Mouse (Mus musculus): ENCODE measurements around the gene Mrpl18.
A peak's percentile ranks its signal among the peaks of the same experiment; 100 is the strongest.
"Not testable (repeated sequence)": the region's sequence is repeated elsewhere in the genome, so short reads cannot be mapped to it uniquely, and the experiment has no call there.

Gene Mrpl18

DNA sequence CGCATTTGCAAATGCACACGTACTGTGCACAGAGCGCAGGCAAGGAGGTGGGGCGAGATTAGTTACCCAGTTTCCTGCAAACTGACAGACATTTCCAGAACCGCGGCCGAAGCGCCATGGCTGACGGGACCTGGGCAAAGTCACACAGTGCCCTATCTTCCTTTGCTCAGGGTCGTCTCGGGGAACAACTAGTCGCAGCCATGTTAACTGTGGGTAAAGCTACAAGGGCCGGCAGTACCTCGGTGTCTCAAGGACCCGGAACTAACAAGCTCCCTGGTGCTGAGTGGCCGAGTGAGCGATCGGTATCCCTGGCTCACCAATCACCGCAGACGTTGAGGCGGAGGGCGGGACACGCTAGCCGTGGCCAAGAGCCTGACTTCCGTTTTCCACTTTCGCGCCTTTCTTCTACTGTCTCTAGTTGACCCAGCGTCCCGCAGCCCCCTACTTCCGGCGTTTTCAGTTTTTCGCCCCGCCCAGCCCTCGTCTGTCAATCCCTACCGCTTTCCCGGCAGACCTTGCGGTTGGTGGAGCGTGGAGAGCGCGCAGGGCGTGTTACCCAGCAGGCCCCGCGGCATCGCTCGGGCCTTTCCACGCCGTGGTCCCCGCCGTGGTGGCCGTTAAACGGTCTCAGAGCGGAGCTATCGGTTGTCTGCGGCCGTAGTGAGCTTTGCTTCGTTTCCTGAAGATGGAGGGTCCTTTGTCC, at the start of gene Mrpl18:
Gene Mrpl18, minus strand, starts transcription at position 465 of the 703 bp plus-strand sequence.
- DNase-seq, result peak; percentile 99 to 100

DNA sequence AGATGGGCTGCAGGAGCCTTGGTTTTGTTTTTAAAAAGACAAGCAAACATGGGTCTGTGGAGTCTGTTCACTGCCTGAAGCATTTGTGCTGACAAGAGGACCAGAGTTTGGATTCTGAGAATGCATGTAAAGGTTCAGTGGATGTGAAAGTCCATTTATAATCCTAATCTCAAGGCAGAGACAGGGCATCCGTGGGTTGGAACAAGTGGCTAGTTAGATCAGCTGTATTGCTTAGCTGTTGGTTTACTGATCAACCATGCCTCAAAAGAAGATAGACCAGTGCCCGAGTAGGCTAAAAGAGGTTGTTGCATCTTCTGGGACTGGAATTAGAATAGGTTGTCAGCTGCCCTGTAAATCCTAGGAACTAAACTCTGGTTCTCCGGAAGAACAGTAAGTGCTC, 47.3 kb upstream of the Mrpl18 start:
- DNase-seq, result peak; percentile 31 to 63

DNA sequence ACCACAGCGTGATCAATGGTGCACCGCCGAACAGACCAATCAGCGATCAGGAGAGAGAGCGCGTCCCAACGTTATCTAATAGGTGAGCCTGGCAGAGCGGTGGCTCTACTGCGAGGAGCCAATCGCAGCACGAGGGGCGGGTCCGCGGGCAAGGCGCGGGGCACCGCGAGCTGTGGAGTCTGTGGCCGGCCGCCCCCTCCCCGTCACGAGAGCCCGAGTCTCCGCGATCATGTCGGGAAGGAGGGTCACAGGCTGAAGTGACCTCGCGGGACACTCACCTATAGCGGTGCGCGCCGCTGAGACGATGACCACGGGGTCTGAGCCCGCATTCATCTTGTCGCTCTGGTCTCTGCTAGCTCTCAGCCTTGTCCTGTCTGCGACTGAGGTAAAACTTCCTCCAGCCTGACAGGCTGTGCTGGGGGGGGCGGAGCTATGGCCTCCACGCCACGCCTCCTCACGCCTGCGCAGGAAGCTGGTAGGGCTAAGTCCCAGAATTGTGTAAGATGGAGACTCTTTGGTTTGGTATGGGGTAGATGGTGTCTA, 44.3 kb upstream of the Mrpl18 start, which contains the start of gene Acat2:
Gene Acat2, minus strand, starts transcription at position 417 of the 543 bp plus-strand sequence.
- peak; percentile 95 to 96 for DNase-seq

DNA sequence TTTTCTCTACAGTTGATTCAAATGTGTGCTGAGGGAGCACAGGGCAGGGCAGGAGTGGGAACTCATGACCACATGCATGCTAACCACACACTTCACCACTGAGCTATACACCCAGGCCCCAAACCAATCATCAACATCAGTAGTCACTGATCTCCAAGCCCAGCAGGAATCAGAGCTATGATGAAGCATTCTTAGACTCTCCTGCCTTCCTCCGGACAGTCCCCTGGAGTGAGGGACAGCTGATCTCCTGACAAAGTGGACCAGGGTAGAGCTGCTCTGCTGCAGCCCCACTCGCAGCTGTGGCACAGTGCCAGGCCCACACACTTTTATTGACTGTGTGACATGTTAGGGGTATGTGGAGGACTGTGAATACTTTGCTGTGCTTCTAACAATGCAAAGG, 43.2 kb upstream of the Mrpl18 start:
- not testable (repeated sequence) for DNase-seq

DNA sequence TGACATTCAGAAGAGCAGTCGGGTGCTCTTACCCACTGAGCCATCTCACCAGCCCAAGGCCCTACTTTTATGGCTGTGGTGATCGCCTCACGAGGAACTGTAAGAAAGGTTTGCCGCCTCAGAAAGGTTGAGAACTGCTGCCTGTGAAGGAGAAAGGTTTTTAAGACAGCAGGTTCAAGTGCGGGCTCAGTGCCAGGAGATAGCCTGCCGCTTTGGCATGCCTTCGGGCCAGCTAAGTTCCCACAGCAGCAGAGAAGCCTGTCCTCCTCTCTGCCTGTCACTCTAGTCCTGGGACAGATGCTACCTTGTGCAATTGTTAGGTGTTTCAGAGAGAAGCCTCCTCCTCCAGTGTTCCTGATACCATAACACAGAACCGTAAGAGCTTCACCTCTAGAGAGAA, 40.5 kb upstream of the Mrpl18 start:
- peak; percentile 42 to 71 for DNase-seq

DNA sequence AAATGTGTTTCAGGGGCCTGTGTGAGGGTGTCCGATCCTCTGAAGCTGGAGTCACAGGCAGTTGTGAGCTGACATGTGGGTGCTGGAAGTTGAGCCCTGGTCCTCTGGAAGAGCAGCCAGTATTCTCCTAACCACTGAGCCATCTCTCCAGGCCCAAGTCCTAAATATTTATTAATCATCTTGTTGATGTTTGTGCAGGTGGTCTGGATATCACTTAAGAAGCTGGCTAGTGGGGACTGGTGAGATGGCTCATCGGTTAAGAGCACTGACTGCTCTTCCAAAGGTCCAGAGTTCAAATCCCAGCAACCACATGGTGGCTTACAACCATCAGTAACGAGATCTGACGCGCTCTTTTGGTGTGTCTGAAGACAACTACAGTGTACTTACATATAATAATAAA, 33.5 kb upstream of the Mrpl18 start:
- no peak for DNase-seq

DNA sequence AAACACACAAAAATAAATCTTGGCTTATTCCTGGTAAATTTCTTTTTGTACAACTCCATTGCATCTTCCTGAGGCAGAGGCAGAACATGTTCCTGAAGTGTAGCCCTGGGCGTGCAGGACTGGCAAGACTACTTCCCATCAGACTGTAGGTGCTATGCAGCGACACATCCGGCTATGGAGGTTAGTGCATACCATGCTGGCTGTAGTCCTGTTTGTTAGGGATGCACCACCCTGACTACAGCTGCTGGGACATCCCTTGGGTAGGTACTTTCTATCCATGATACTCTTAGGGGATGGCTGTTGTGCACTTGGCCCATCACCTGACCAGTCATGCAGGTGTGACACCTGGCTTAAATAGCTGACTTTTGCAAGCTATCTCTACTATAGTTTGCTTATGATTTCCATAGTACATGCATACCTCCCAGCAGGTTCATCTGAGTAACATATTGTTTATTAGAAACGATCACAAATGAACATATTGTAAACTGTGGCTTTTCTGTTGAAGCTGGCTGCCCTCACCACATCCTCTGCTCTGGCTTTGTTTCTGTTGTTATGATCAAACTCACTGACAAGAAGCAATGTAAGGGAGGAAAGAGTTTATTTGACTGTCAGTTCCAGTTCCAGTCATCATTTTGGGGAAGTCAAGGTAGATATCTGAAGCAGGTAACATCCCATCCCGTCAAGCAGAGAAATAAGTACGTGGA, 26.5 kb upstream of the Mrpl18 start:
- DNase-seq, result no peak

DNA sequence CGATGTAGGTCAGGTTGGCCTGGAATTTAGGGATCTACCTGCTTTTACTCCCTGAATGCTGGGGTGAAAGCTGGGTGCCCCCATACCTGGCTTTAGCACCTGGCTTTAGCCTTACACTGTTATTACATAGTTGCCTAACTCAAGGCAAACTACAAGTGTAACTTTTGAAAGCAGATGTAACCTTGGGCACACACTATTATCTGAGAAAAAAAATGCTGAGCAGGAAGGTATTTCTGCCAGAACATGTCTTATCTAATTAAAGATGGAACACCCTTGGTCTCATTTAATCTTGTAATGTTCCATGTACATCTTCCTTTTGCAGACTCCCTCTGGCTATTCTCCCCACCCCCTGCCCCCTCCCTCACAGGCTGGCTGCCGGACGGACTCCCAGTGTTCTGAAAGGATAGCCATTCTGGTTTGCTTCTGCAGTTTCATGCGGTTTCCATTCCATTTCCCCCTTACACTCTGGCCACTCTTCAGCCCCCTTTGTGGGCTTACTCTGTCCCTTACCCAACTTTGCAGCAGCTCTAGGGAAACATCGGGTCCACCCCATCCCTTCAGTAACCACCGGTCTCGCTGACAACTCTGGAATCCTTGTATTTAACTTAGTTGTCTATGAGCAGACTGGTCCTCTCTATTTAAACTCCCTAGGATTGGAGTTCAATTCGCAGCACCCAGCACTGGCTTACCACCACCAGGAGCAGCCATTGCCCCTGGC, 25.6 kb upstream of the Mrpl18 start:
- DNase-seq, result no peak

DNA sequence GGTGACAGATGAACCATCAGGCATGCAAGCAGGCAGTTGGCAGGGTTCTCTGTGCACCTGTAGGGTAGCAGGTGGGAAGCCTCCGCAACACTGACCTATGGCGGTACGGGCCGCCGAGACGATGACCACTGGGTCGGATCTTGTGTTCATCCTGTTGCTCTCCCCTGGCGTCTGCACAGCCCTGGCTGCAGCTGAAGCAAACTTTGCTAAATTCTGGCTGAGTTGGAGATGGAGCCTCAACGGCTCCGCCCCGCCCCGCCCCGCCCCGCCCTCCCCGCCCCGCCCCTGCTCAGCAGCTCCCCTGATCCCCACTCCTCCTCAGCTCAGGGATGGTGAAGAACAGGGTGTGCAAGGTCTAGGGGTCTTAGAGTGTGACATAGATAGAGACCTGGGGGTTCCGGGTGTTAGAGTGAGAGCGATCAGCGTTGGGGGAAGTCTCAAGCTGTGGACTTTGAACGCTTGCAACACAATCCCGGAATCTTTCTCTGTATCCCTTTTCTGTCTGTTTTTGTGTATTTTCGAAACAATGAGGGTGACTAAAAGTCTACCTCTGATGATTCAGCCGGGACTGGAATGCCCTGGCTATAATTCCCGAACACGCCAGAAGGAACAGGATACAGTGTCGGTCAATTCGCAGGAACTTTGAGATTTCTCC, 24.1 kb upstream of the Mrpl18 start, which contains the start of gene Acat3:
Gene Acat3, minus strand, starts transcription at position 450 of the 655 bp plus-strand sequence.
- peak; percentile 45 to 54 for DNase-seq

DNA sequence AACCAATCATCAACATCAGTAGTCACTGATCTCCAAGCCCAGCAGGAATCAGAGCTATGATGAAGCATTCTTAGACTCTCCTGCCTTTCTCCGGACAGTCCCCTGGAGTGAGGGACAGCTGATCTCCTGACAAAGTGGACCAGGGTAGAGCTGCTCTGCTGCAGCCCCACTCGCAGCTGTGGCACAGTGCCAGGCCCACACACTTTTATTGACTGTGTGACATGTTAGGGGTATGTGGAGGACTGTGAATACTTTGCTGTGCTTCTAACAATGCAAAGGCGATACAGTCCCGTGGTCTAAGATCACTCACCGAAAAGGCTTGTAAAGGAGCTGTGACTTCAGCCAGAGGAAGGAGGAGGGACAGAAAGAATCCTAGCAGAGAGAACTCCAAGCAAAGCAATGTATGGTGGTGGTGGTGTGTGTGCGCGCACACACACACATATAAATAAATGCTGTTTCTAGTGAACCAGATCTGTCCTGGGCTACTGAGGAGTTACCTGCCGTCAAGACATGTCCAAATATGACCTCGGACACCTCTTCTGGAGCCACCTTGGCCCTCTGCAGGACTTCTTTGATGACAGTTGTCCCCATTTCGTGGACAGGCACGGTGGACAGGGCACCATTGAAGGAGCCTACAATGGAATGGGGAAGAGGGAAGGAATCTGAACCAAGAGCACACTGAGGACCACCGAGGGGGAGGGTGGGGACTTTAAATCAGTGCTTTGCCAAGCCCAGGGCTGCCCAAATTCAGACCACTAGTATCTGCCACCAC, 23.4 kb upstream of the Mrpl18 start:
- not testable (repeated sequence) for DNase-seq

DNA sequence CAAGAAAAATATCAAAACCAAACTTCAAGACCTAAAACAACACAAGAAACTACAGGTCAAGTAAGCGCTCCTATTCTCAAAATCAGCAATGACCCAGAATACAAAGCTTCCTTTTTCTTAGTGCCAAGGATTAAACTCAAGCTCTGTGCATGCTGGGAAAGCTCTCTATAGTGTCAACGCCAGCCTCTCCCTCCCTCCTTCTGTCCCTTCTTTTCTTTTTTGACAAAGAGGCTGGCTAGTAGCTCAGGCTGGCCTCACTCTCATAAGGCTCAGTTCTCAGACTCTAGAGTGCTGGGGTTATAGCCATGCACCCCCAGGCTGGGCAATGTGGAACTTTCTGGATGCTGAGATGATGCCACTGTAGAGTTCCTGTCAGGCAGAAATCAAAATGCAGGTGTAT, 21.9 kb upstream of the Mrpl18 start:
- DNase-seq, result no peak

DNA sequence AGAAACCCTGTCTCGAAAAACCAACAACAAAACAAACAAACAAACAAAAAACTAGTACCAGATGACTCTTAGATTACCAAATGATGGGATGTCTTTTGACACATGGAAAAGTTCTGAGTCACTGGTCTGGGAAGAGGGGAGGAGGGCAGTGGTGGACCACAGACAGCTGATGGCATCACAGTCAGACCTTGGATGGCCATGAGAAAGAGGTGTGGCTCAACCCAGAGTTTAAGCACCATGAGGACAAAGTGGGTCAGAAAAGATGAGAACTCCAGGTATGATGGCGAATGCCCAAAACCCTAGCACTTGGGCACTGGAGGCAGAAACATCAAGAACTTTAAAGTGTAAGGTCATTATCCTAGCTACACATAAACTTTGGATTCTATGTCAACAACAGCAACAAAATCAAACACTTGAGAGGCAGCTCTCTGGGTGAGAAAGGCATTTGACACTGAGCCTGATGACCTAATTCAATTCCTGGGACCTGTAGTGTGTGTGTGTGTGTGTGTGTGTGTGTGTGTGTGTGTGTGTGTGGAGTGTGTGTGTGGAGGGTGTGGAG, 21.3 kb upstream of the Mrpl18 start:
- DNase-seq, result peak in 1 of 2 experiments; percentile 18

DNA sequence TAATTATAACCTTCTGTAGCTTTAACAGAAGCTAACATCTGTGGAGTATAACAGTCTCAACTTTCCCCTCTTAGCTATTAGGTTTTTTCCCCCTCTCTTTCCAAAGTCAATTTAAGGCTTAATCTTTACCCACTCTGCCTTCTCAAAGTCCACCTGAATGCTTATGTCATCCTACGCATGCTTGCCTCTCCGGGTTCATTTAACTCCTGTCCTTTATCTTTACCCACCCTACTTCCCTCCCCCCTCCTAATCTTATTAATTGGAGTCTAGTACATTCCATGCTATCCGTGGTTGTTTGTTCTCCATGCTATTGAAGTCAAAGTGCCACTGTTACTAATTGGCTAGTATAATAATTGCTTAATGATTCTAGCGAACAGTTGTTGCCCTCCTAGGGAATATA, 19.6 kb upstream of the Mrpl18 start:
- DNase-seq, result peak; percentile 28 to 83

DNA sequence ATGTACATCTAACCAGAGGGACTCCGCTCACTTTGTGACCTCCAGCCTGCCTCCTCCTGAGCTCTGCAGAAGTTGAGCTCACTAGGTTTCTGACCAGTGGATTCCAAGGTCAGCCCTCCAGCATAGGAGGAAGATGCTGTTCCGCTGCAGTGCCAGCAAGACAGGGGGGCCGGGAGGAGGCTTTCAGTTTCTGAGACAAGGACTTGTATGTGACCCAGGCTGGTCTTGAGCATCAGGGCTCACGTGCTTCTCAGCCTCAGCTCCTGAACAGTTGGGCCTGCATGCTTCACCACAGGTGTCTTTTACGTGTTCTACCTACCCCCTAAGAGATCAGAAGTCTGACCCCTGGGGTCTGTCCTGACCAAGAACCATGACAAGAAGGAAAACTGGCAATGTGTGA, 15.4 kb upstream of the Mrpl18 start:
- peak; percentile 43 to 44 for DNase-seq

DNA sequence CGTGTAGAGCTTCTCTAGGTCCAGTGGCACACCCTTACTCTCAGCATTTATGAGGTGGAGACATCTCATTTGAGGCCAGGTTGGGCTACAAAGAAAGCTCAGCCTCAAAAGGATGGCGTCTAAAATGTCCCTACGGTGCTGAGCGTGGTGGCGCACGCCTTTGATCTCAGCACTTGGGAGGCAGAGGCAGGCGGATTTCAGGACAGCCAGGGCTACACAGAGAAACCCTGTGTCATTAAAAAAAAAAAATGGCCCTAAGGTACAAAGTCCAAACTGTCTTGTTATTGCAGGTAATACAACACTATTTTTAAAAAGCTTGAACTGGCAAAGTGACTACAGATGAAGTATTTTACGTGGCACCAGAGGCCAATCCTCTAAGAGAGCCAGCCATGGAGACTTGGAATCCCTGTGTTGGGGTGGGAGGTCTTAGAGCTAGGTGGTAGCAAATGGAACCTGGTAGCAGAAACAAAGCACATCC, 9.6 kb upstream of the Mrpl18 start:
- DNase-seq, result no peak

DNA sequence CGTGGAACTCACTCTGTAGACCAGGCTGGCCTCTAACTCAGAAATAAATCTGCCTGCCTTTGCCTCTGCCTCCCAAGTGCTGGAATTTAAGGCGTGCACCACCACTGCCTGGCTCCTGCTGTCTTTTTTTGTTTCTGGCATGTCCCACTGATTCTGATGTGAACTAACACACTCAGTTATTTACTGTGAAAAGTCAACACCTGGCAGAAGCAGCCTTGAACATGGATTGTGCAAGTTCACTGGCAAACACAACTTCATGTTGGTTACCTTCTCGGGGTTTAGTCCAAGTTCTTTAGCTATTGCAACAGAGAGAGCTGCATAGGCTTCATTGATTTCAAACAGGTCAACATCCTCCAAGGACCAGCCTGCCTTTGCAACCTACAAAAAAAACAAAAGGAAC, 8.9 kb upstream of the Mrpl18 start:
- DNase-seq, result no peak

DNA sequence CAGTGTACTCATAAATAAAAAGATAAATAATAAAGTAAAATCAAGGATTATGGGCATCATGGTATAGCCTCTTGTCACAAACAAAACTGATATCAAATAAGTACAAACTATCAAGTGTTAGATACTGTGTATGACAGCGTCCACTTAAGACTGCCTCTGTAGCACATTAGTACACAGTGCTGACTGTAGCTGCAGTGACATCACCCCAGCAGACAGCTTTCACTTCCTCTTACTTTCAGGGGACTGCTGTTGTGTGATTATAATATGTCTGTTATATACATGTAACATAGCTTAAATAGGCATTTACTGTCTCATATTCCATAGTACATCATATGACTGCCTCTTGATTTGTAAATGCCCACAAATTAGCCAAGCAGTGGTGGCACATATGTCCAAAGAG, 4.9 kb upstream of the Mrpl18 start:
- DNase-seq, result no peak

DNA sequence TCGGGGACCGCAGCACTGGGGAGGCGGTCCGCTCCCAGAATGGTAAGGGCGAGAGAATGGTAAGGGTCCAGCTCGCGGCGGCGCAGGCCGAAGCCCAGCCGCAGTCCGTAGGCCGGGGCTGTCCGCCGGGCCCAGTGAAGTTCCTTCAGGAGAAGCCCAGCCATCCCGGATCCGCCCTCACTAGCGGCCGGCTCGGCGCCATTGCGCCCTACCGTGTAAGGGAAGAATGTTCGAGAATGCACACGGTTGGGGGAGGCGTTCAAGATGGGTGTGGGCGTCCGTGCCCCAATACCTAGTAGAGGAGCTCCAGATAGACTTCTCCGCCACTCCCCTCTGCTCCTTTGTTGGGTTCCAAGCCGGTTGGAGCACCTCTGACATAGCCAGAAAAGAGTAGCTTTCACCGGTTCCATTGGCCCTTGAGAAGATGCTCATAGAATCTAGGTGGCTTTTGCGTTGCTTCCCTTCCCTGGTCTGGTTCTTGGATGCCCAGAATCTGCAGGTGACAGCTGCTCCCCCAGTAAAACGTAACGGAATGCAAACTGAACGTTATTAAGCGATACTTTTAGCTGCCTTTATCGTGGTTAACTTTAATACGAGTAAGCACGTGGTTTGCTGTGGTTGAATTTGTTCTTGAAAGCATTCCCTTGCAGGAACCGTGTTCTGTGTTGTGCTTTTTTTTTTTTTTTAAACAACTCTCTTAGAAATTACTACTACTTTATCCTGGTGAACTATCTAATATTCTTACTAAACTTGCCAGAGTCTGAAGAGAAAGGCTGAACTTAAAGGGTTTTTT, 639 bp upstream of the Mrpl18 start:
- DNase-seq, result peak in 1 of 2 experiments; percentile 57

DNA sequence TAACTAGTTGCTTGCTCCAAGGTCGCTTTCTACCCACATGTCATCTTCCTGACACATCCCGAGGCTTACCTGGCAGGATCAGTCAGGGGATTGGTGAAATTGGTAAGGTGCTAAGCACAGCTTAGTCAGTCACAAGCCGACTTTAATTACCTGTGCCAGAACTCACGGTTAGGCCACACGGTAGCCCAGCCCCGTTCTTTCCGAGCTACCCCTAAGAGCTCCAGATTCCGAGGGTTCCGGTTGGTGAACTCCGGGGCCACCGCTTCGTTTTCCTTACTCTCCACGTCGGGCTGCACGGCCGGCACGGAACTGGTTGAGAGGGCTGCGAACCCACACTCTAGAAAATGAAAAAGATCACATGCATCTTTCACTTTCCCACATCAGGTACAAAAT, 661 bp downstream of the Mrpl18 start, which contains the start of gene Tcp1:
Gene Tcp1, plus strand, starts transcription at position 214 of the 393 bp plus-strand sequence.
- peak; percentile 25 to 54 for DNase-seq

DNA sequence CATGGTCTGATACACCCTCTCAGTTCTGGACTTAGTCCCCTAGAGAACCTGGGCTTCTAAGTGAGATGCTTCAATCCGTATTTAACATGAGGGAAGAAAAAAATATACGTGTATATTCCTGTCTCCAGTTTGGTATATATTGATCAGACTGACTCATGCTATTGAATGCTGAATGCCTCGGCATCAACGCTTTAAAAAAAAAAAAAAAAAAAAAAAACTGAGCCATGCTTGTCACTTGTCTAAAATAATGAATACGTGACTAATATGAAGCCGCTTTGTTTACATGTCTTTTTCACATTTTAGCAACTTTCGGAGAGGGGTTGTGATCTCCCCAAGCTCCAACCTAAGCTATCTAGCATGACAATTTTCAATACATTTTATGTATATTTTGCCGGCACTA, 5.8 kb downstream of the Mrpl18 start:
- no peak for DNase-seq
